ENCODE assay signal across 8 mouse cellular contexts in the genomic region with DNA sequence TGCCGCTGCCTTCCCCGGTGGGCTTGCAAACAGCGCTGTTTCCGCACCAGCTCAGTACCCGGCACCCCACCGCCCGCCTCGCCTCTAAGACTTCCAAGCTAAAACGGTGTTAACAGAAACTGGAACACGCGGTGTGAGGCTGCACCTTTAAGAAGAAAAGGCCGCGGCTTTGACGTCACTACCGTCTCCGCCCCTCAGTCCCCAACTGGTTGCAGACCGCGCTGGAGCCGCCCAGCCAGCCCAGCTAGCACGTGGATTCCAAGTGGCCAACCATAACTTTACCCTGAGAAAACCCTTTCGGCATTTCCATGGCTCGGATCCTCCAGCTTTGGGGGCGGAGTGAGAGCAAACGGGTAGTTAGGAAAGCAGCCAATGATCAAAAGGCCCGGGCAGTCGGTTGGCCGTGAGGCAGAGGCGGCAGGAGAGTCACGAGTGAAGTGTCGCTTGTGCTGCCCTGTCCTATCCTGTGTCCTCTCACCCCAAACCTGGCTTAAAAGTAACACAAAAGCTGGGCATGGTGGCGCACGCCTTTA. TPM values are rescaled to one million over a fixed set of nuclear protein-coding genes. Genes with fewer than 3 reads are reported as not detected.
DNase-seq lines count a peak whose midpoint lies in the region; ATAC-seq lines count a peak whose summit lies in the region.

No protein-coding gene starts in this region.

- peak overlapping the region; percentile 85; the same call in 1 of the 2 replicates for H3K9ac ChIP-seq in hindbrain, embryonic 11.5 days (ENCODE audit: low read depth, low read length)

- H3K4me1 ChIP-seq in hindbrain, embryonic 11.5 days (replicated peaks; ENCODE audit: control insufficient read depth, insufficient read depth, low read length) = peaks cover 12% of the 10 kb centered on the region

- H3K4me2 ChIP-seq in hindbrain, embryonic 11.5 days (replicated peaks; ENCODE audit: low read depth, low read length) = peak overlapping the region; percentile 83

- WGBS in hindbrain, embryonic 11.5 days = 0% methylated on average over 32 of the region's 32 CpGs

- no peaks in the 10 kb centered on the region for H3K36me3 ChIP-seq in hindbrain, embryonic 11.5 days (ENCODE audit: control insufficient read depth, insufficient read depth, low read length)

- H3K9me3 ChIP-seq in hindbrain, embryonic 11.5 days (ENCODE audit: control insufficient read depth, low read length) = no peaks in the 10 kb centered on the region

- no peaks in the 10 kb centered on the region for H3K27me3 ChIP-seq in hindbrain, embryonic 11.5 days (ENCODE audit: control insufficient read depth, insufficient read depth, low read length)

- H3K27ac ChIP-seq in hindbrain, embryonic 11.5 days (ENCODE audit: low read depth, low read length) = peak overlapping the region; percentile 82

- DNase-seq in Muller cell, postnatal 12 days (ENCODE audit: inconsistent ontology term) = peak; percentile 99
- peak; percentile 99 for DNase-seq in cerebellum, adult 9-11 months
- DNase-seq in frontal cortex, adult 2 months (ENCODE audit: extremely low spot score in 1 of 2, low spot score in 1 of 2) = peak; percentile 98 to 99
- DNase-seq in hindbrain, embryonic 11.5 days (ENCODE audit: low spot score) = peak; percentile 98
- peak; percentile 93 to 94 for DNase-seq in layer of hippocampus, postnatal 10 days (ENCODE audit: low spot score in 2 of 2)
- DNase-seq in lung, postnatal 10 days = peak; percentile 99
- DNase-seq in ovary, postnatal 36 days (ENCODE audit: low spot score) = peak; percentile 94
- DNase-seq in thymus, postnatal 25 days = peak; percentile 93

- peak overlapping the region; percentile 78 for H3K4me3 ChIP-seq in hindbrain, embryonic 11.5 days (ENCODE audit: low read depth, low read length)

- peak; percentile 88 for ATAC-seq in hindbrain, embryonic 11.5 days (ENCODE audit: low FRiP score)

RNA-seq across cellular contexts. Expression of gene Slc25a39, which starts 0.7 kb away (rescaled TPM):
- 82.9 and 90.8 TPM in 2 replicates for polyA plus RNA-seq in frontal cortex, adult 2 months (2012; rRNA removed)
- polyA plus RNA-seq in hindbrain, embryonic 11.5 days (2014; fragmentation: Nextera tagmentation; extraction: Ambion mirVana) = 152 and 166 TPM in 2 replicates
- 10 to 100 TPM; 74.8 to 80.1 TPM for total RNA-seq in layer of hippocampus, postnatal 10 days (2021)

RNA-seq across cellular contexts. Expression of gene Rundc3a, which starts 15.2 kb away (rescaled TPM):
- polyA plus RNA-seq in frontal cortex, adult 2 months (2012; rRNA removed) = 538 and 540 TPM in 2 replicates
- 43.3 and 47.8 TPM in 2 replicates for polyA plus RNA-seq in hindbrain, embryonic 11.5 days (2014; fragmentation: Nextera tagmentation; extraction: Ambion mirVana)
- 100 to 1,000 TPM; 356 to 431 TPM for total RNA-seq in layer of hippocampus, postnatal 10 days (2021)

RNA-seq across cellular contexts. Expression of gene Grn, which starts 21.7 kb away (rescaled TPM):
- 70.9 and 78.2 TPM in 2 replicates for polyA plus RNA-seq in frontal cortex, adult 2 months (2012; rRNA removed)
- polyA plus RNA-seq in hindbrain, embryonic 11.5 days (2014; fragmentation: Nextera tagmentation; extraction: Ambion mirVana) = 43.3 and 47.2 TPM in 2 replicates
- 10 to 100 TPM; 81.8 to 83.7 TPM for total RNA-seq in layer of hippocampus, postnatal 10 days (2021)

RNA-seq across cellular contexts. Expression of gene Fam171a2, which starts 39.1 kb away (rescaled TPM):
- polyA plus RNA-seq in frontal cortex, adult 2 months (2012; rRNA removed) = 69.6 and 70.0 TPM in 2 replicates
- polyA plus RNA-seq in hindbrain, embryonic 11.5 days (2014; fragmentation: Nextera tagmentation; extraction: Ambion mirVana) = 10.7 and 11.7 TPM in 2 replicates
- 100 to 1,000 TPM; 115 TPM for total RNA-seq in layer of hippocampus, postnatal 10 days (2021)

RNA-seq across cellular contexts. Expression of gene Slc4a1, which starts 42.4 kb away (rescaled TPM):
- 0.48 and 0.60 TPM in 2 replicates for polyA plus RNA-seq in frontal cortex, adult 2 months (2012; rRNA removed)
- polyA plus RNA-seq in hindbrain, embryonic 11.5 days (2014; fragmentation: Nextera tagmentation; extraction: Ambion mirVana) = 25.8 and 28.1 TPM in 2 replicates
- total RNA-seq in layer of hippocampus, postnatal 10 days (2021) = under 1 TPM; 0.32 to 0.54 TPM

Comparison
In these comparisons a context has a peak if more than half of its experiments do, and no peak if none do; other contexts are left out.
1. Peak in every context shown above with its lines: DNase-seq, ATAC-seq, H3K4me3 ChIP-seq and H3K27ac ChIP-seq.
2. RNA of gene Rundc3a, which starts 15.2 kb away (polyA plus RNA-seq): 538 to 540 TPM in frontal cortex, adult 2 months; 43.3 to 47.8 TPM in hindbrain, embryonic 11.5 days; every median in the first group is over 10 times any median in the second.